Mouse (Mus musculus) forelimb bud, embryonic 11.5 days (tissue): ENCODE results near the gene Psmd14.

Experiments used
- DNase-seq: peaks from one replicate; pipeline ENCODE4 v3.0.0-alpha.2; 2012; ENCODE audit warnings: low read depth, low spot score

Gene Psmd14

GRCm38 (mm10) chr2:61759234-61759855 is 47.9 kb downstream of the Psmd14 start:
- DNase-seq = no peak

GRCm38 (mm10) chr2:61760044-61760443 is 48.5 kb downstream of the Psmd14 start:
- no peak for DNase-seq

GRCm38 (mm10) chr2:61764470-61765105 is 53.1 kb downstream of the Psmd14 start:
- DNase-seq = no peak

GRCm38 (mm10) chr2:61765526-61765925 is 54.0 kb downstream of the Psmd14 start:
- no peak for DNase-seq

GRCm38 (mm10) chr2:61780794-61781193 is 69.3 kb downstream of the Psmd14 start:
- DNase-seq = no peak

- DNase-seq = no peak
These were observed 83.5 kb downstream of the Psmd14 start for GRCm38 (mm10) chr2:61794960-61795359.

- no peak for DNase-seq
These were observed 86.6 kb downstream of the Psmd14 start for GRCm38 (mm10) chr2:61798048-61798447.

GRCm38 (mm10) chr2:61802656-61803251 is 91.3 kb downstream of the Psmd14 start, which contains the start of gene Tbr1:
Gene Tbr1 (plus strand): TSS chr2:61802930.
- DNase-seq = no peak

- DNase-seq = no peak
These were observed 92.2 kb downstream of the Psmd14 start for GRCm38 (mm10) chr2:61803443-61804367.

GRCm38 (mm10) chr2:61804382-61804840 is 92.9 kb downstream of the Psmd14 start:
- DNase-seq = no peak

- no peak for DNase-seq
These were observed 93.5 kb downstream of the Psmd14 start for GRCm38 (mm10) chr2:61804841-61805540.

GRCm38 (mm10) chr2:61805541-61806345 is 94.2 kb downstream of the Psmd14 start:
- no peak for DNase-seq

- no peak for DNase-seq
These were observed 94.9 kb downstream of the Psmd14 start for GRCm38 (mm10) chr2:61806346-61806825.

GRCm38 (mm10) chr2:61807151-61807550 is 95.7 kb downstream of the Psmd14 start:
- no peak for DNase-seq

GRCm38 (mm10) chr2:61807781-61808180 is 96.3 kb downstream of the Psmd14 start:
- DNase-seq = no peak

- no peak for DNase-seq
These were observed 97.3 kb downstream of the Psmd14 start for GRCm38 (mm10) chr2:61808776-61809175.

GRCm38 (mm10) chr2:61809381-61809780 is 97.9 kb downstream of the Psmd14 start:
- DNase-seq = no peak

- no peak for DNase-seq
These were observed 99.3 kb downstream of the Psmd14 start for GRCm38 (mm10) chr2:61810751-61811150.

- no peak for DNase-seq
These were observed 99.6 kb downstream of the Psmd14 start for GRCm38 (mm10) chr2:61811163-61811506.
